Mouse (Mus musculus) kidney, adult 8-10 months (tissue): Measurements from ENCODE around the gene Ccdc59.
A peak's percentile ranks its signal among the peaks of the same experiment; 100 is the strongest.

ENCODE experiments used
- DNase-seq, 2 experiments: peaks; one replicate each; pipeline ENCODE4 v3.0.0; 2022

The Ccdc59 gene

GRCm38 (mm10) chr10:105840928-105841888 lies at the start of gene Ccdc59, which contains the start of gene Mettl25:
TSS of gene Ccdc59 (plus strand) at chr10:105841067.
TSS of gene Mettl25 (minus strand) at chr10:105841380.
- peak; percentile 96 to 97 for DNase-seq

- DNase-seq = no peak
Observed at GRCm38 (mm10) chr10:105793776-105794552, 46.9 kb upstream of the Ccdc59 start.

GRCm38 (mm10) chr10:105797250-105797924 lies 43.5 kb upstream of the Ccdc59 start:
- DNase-seq = no peak

GRCm38 (mm10) chr10:105801147-105801546 lies 39.7 kb upstream of the Ccdc59 start:
- no peak for DNase-seq

GRCm38 (mm10) chr10:105802132-105802531 lies 38.7 kb upstream of the Ccdc59 start:
- DNase-seq = no peak

- no peak for DNase-seq
Observed at GRCm38 (mm10) chr10:105803461-105803860, 37.4 kb upstream of the Ccdc59 start.

DNA sequence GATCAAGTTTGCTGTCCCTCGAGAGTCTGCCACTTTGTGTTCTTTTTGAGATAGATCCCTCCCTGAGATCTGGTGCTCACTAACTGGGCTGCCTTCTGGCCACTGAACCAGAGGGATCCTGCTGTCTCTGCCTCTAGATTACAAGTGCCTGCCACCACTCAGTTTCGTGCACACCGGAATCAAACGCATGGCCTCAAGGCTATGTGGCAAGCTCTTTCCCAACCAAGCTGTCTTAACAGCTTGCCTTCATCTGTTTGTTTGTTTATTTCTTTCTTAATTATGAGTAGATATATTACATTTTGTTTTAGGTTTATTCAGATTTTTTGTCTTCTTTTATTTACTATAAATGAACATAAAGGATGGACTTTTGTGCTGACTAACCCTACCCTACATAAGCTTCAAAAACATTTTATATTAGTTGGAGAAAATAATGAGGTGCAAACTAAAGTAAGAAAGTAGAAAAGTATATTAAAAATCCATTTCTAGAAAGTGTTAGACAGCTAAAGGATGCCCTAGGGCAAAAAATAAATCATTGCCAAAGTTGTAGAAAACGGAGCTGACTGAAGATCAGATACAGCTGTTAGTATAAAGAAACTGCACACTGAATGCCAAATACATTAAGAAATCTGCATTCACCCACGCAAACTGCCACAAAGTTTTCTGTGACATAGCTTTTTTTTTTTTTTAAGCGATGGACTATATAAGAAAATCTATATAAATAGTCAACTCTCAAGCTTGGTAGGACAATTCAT lies 34.4 kb upstream of the Ccdc59 start:
- no peak for DNase-seq

DNA sequence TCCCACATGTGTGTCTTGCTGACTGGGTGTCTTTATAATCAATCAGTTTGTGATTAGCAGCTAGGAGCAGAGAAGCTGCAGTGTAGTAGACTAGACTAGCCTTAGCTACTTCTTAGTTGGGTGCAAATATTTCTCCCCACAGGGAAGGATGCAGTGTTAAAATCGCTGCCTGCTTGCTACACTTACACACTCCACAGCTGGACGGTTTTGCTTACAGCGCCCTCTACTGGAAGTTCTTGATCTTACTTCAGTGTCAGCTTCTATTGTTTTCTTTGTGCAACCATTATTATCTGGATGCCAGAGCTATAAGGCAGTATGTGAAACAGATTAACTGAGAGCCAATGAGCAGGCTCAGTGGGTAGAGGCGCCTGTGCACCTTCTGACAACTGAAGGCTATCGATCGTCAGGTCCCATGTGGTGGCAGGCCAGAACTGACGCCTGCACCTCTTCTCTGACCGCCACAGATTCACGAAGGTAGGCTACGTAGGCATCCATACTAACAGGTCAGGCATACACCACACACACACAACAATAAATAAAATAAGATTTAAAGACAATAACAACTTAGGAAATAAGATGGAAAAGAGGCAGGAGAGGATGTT lies 6.1 kb upstream of the Ccdc59 start:
- no peak for DNase-seq

DNA sequence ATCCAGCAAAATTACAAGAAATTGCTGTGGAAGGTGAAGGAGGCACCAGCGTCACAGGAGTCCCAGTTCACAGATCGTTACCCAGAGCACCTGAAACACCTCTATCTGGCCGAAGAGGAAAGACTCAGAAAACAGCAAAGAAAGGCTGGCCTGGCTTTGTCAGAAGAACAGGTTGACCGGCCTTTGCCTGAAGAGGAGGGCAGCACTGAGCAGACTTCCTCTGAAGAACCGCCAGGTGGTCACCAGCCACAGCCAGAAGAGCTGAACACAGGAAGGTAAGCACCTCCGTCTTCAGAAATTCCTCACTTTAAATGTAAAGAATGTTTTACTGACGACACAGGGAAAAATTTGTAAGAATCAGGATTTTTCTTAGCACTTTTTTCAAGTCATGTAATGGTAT lies 1.7 kb downstream of the Ccdc59 start:
- DNase-seq = no peak

DNA sequence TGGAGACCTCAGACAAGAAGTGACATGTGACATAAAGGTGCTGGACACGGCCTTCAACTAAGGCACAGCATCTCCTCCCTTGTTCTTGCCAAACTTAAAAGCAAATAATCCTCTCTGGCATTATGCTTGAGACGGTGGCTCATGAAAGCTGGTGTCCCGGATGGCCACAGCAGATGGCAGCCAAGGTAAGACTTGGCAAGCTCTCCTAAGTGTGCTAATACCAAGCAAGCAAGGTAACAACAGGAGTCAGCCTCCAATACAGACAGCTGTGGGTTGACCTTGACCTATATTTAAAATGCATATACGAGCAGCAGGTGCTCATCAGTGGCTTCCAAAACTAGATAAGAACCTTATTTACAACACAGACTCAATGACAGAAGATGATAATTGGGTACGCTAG lies 9.4 kb downstream of the Ccdc59 start:
- no peak for DNase-seq

DNA sequence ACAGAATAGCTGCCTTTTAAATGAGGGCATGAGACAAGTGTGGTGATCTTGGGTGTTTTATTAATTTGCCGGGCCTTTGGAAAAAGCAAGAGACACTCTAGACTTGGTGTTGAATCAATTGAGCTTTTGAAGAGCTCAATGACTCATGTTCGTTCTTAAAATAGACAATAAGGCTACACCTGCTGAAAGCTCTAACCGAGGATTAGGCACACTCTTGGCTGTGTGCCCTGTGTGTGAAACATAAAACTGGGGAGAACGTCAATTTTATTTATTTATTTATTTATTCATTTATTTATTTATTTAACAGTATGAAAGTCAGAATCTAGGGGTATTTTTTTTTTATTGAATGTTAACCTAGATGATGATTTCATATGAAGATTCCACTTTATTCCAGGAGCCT lies 10.3 kb downstream of the Ccdc59 start:
- DNase-seq = no peak

- no peak for DNase-seq
Observed at GRCm38 (mm10) chr10:105867312-105867711, 26.4 kb downstream of the Ccdc59 start.
